Mouse (Mus musculus) C2C12 (cell line): ENCODE measurements around the gene Tsen54.

Experiments used
- CEBPB ChIP-seq: IDR thresholded peaks from one replicate; pipeline ENCODE4 v1.6.1; 2011; ENCODE audit warnings: low read depth, mild to moderate bottlenecking, control low read depth, moderate library complexity
- CTCF ChIP-seq: IDR thresholded peaks from one replicate; pipeline ENCODE4 v1.5.1; 2011; ENCODE audit not compliant: control insufficient read depth, insufficient read depth, insufficient read length
- FOSL1 ChIP-seq: IDR thresholded peaks from one replicate; pipeline ENCODE4 v1.8.0; 2011; ENCODE audit warnings: mild to moderate bottlenecking, low read length; ENCODE audit not compliant: poor library complexity, insufficient read depth, severe bottlenecking
- MAX ChIP-seq: IDR thresholded peaks from one replicate; pipeline ENCODE4 v1.6.1; 2011; ENCODE audit warnings: mild to moderate bottlenecking, control low read depth
- MYOG ChIP-seq: IDR thresholded peaks from one replicate; pipeline ENCODE4 v1.6.1; 2011; ENCODE audit not compliant: control insufficient read depth, insufficient read length; ENCODE audit errors: extremely low read depth
- USF1 ChIP-seq: IDR thresholded peaks from one replicate; pipeline ENCODE4 v1.6.1; 2011; ENCODE audit warnings: low read depth, mild to moderate bottlenecking, control low read depth, moderate library complexity

DNA sequence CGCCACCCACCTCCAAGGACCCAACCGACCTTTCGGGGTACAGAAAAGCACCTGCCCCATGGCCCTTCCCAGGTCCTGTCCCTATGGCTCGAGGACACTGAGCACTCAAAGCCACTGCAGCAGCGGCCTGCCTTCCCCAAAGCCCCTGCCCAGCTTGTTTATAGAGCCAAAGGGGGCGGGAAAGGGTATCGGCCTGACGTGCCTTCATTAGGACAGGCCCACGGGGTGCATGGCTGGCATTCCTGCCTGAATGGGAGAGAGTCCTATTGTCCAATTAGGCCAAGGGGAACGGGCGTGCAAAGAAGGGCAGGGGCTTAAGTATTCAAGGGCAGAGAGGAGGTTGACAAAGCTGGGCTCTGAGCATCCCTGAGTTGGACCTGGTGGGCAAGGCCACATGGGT lies 6.6 kb upstream of the Tsen54 start:
- TF ChIP-seq CTCF (no peak), CEBPB (no peak), MYOG (no peak), MAX (no peak), USF1 (no peak), FOSL1 (no peak)
